Mouse (Mus musculus) midbrain, embryonic 12.5 days (tissue): ENCODE measurements around the gene Lrp4. TPM values are rescaled to one million over a fixed set of nuclear protein-coding genes. Genes with fewer than 3 reads are reported as not detected.

Experiments
- ATAC-seq: fragments of 200-750 bp; cut with Nextera tagmentation; 2 replicates; pipeline ENCODE4 v1.8.0; 2017; ENCODE audit warnings: low read depth, moderate TSS enrichment, moderate library complexity; ENCODE audit not compliant: low FRiP score
- H3K27ac ChIP-seq: fragments of 300-500 bp; sonication (generic); replicated peaks from 2 replicates; pipeline ENCODE4 v1.5.1; 2016; ENCODE audit warnings: mild to moderate bottlenecking
- H3K27me3 ChIP-seq: fragments of 300-500 bp; sonication (generic); 2 replicates; pipeline ENCODE4 v1.6.1; 2016; ENCODE audit warnings: mild to moderate bottlenecking
- H3K36me3 ChIP-seq: fragments of 300-500 bp; sonication (generic); 2 replicates; pipeline ENCODE4 v1.6.1; 2016
- H3K4me1 ChIP-seq: fragments of 300-500 bp; sonication (generic); 2 replicates; pipeline ENCODE4 v1.6.1; 2016
- H3K4me2 ChIP-seq: fragments of 300-500 bp; sonication (generic); replicated peaks from 2 replicates; pipeline ENCODE4 v1.6.1; 2016; ENCODE audit warnings: mild to moderate bottlenecking, moderate library complexity
- H3K4me3 ChIP-seq: fragments of 300-500 bp; sonication (generic); 2 replicates; pipeline ENCODE4 v1.5.1; 2016; ENCODE audit warnings: mild to moderate bottlenecking
- H3K9ac ChIP-seq: fragments of 300-500 bp; sonication (generic); replicated peaks from 2 replicates; pipeline ENCODE4 v1.6.1; 2016; ENCODE audit warnings: mild to moderate bottlenecking, moderate library complexity
- H3K9me3 ChIP-seq: fragments of 300-500 bp; sonication (generic); 2 replicates; pipeline ENCODE4 v1.6.1; 2016; ENCODE audit warnings: mild to moderate bottlenecking
- WGBS: fragments of 180-500 bp; shearing (Covaris S2); methylation state at CpG from one replicate; pipeline ENCODE4 v1.1.7; 2016; 5-methylcytosine and 5-hydroxymethylcytosine counted together
- polyA plus RNA-seq: library from polyadenylated mRNA; unstranded; fragments of >200 nt; fragmentation: Nextera tagmentation; extraction: Ambion mirVana; gene quantifications from 2 replicates; pipeline ENCODE4 v1.2.1, GENCODE M21; 2016

The Lrp4 gene
- polyA plus RNA-seq, 1 experiment from 2014 or later = 8.5 TPM

DNA sequence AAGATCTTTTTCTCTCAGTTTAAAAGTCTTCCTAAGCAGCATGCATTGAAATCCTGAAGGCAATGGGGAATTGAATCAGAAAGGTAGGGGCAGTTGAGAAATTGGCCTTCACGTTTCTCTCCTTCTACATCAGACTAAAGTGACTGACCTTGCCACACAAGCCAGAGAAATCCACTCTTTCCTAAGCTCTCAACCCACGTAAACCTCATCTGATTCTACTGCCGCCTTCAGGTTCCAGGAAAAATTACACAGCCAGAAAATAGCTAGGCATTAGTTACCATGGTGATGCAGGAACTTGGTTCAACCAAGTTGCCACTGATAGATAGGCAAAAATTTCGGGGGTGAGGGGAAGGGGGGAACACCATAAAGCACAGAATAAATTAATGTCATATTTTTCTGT, 1.5 kb upstream of the Lrp4 start:
- peaks cover 7% of the 10 kb centered on the region; the same call in 1 of the 2 replicates for H3K9me3 ChIP-seq
- H3K36me3 ChIP-seq = no peaks in the 10 kb centered on the region
- no peak overlapping the region for H3K27ac ChIP-seq
- no peak for ATAC-seq
- no peak overlapping the region for H3K9ac ChIP-seq
- peaks cover 33% of the 10 kb centered on the region for H3K4me1 ChIP-seq
- no peak overlapping the region for H3K4me3 ChIP-seq
- H3K27me3 ChIP-seq = 0 out of 2 replicates have a peak, but pooled peaks cover 14% of the 10 kb centered on the region
- H3K4me2 ChIP-seq = no peak overlapping the region
- WGBS = 5% methylated on average over 4 of the region's 4 CpGs

DNA sequence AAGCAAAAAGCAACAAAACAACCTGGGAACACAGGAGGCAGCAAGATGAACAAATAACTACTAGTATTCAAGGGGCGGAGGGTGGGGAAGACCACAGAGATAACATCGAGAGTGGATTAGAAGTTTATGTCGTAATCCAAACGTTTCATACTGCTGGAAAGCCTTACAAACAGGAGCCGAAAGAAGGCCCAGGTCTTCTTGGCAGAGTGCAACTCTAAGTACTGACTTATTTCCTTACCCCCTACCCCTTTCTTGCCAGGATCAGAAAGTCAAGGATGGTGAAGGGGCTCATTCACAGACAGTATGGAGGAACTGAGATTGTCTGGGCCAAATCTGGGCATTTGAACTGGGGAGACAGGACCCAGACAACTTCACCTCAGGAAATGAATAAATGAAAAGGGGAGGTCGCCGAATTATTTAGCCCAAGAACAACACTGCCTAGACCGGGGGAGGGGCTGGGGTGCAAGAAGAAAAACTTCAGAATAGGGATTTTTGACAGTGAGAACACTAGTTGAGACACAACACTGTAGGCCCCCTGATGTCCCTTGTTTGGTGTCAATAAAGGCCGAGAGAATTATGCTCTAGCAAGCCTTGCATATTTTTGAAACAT, 715 bp upstream of the Lrp4 start:
- WGBS = 43% methylated on average over 9 of the region's 9 CpGs
- Histone ChIP-seq H3K9ac (peak overlapping the region; percentile 85; the same call in 1 of the 2 replicates), H3K4me1 (peaks cover 40% of the 10 kb centered on the region), H3K9me3 (peaks cover 7% of the 10 kb centered on the region; the same call in 1 of the 2 replicates), H3K27me3 (0 out of 2 replicates have a peak, but pooled peaks cover 14% of the 10 kb centered on the region), H3K27ac (peak overlapping the region; percentile 90), H3K4me3 (peak overlapping the region; percentile 74), H3K36me3 (no peaks in the 10 kb centered on the region), H3K4me2 (peak overlapping the region; percentile 90)
- ATAC-seq = 0 out of 2 replicates have a peak, but pooled peaks have one; percentile 10

DNA sequence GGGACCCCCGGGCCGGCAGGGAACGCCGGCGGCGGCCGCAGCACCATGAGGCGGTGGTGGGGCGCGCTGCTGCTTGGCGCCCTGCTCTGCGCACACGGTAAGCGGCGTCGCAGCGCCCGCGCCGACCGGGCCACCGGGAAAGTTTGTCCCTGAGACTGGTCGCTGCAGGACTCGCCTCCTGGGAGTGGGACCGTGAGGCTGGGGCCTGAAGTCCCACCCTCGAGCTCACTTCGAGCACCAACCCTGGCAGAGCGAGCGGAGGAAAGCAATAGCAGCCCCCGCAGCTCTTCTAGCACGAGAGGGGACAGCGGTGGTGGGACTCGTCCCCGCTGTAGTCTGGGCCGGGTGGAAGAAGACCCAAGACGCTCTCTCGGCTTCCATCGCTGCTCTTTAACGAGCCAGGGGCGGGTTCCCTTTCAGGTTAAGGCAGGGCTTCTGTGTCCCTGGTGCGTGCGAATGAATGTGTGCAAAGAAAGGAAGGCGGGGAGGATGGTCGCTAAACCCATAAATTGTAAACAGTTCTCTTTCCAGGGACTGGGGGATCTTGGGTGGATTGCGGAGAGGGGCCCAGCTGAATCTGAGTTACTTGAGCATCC, 443 bp downstream of the Lrp4 start:
- WGBS = under 1% methylated on average over 40 of the region's 45 CpGs
- peak overlapping the region; percentile 90 for H3K27ac ChIP-seq
- peak; percentile 56 for ATAC-seq
- peak overlapping the region; percentile 90 for H3K4me2 ChIP-seq
- peaks cover 52% of the 10 kb centered on the region for H3K4me1 ChIP-seq
- 0 out of 2 replicates have a peak, but pooled peaks cover 14% of the 10 kb centered on the region for H3K27me3 ChIP-seq
- peaks cover 7% of the 10 kb centered on the region; the same call in 1 of the 2 replicates for H3K9me3 ChIP-seq
- peak overlapping the region; percentile 74 for H3K4me3 ChIP-seq
- H3K36me3 ChIP-seq = no peaks in the 10 kb centered on the region
- H3K9ac ChIP-seq = peak overlapping the region; percentile 85

DNA sequence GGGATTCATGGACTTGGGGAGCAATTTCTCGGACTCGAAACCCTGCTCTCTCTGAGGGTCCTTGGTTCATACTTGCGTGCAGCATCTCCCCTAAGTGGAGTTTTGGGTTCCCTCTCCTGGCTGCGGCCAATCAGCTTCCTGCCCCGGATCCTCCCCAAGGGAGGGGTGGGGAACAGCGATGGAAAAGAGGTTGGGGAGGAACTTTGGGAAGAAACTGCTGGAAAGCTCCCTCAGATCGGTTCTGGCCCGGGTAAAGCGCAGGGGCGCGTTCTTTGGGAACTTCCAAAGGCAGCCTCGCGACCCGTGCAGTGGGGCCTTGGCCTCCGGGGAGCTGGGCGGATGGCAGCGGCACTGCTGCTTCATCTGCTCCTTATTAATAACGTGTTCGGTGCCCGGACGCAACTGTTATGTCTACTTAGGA, 951 bp downstream of the Lrp4 start:
- peaks cover 57% of the 10 kb centered on the region for H3K4me1 ChIP-seq
- peak; percentile 44; the same call in 1 of the 2 replicates for ATAC-seq

DNA sequence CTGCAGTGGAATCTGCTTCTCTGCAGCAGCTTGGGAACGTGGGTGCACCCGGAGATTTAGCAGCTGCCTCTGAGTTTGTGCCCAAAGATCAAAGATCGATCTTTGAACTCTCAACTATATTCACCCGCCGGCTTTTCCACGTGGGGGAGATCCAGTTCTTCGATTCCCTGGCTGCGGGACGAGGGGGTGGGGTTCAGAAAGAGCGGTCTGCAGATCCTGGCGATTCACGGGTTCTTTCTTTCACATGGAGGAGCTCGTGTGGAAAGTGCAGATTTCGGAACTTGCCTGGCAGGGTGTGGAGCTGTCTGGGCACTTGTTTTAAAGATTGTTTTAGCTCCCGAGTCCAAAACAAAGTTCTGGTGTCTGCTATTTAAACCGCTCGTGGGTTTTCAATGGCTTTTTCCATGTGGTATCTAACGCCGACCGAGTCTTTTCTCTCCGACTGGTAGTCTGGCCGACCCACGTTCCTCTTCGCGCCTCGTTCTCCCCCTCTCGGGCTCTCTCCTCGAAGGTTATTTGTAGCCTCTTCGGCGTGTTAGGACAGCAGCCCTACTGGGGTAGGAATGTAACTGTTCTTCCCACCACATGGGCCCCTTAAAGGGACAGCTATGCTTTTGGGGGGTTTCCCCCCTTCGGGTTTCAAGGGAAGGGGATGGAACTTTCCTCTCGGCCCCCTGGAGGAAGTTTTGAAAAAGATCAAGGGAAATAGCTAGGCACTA, 1.5 kb downstream of the Lrp4 start:
- H3K4me1 ChIP-seq = peaks cover 58% of the 10 kb centered on the region
- peaks cover 7% of the 10 kb centered on the region; the same call in 1 of the 2 replicates for H3K9me3 ChIP-seq
- H3K27ac ChIP-seq = peak overlapping the region; percentile 90
- WGBS = under 1% methylated on average over 32 of the region's 32 CpGs
- H3K9ac ChIP-seq = peak overlapping the region; percentile 85
- H3K27me3 ChIP-seq = 0 out of 2 replicates have a peak, but pooled peaks cover 14% of the 10 kb centered on the region
- no peaks in the 10 kb centered on the region for H3K36me3 ChIP-seq
- peak overlapping the region; percentile 90 for H3K4me2 ChIP-seq
- ATAC-seq = peak; percentile 28; the same call in 1 of the 2 replicates
- H3K4me3 ChIP-seq = peak overlapping the region; percentile 74

More for the DNA sequence above, 951 bp downstream of the Lrp4 start:
- Histone ChIP-seq H3K27ac (peak overlapping the region; percentile 90), H3K9me3 (peaks cover 7% of the 10 kb centered on the region; the same call in 1 of the 2 replicates), H3K4me2 (peak overlapping the region; percentile 90), H3K4me3 (peak overlapping the region; percentile 74), H3K9ac (peak overlapping the region; percentile 85), H3K27me3 (0 out of 2 replicates have a peak, but pooled peaks cover 14% of the 10 kb centered on the region), H3K36me3 (no peaks in the 10 kb centered on the region)
- WGBS = under 1% methylated on average over 21 of the region's 21 CpGs

DNA sequence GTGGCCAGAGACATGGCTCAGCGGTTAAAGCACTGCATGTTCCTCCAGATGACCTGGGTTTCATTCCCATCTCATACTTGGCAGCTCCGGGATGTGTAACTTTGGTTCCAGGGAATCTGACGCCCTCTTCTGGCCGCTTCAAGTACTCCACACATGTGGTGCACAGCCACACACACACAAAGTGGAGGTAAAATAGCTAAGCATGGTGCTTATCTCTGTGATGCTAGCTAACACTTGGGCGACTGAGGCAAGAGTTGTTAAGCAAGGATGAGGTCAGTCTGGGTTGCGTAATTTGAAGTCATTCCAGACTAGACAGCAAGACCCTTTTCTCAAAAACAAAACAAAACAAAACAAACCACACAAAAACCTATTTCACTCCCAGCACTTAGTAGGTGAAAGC, 2.8 kb downstream of the Lrp4 start:
- Histone ChIP-seq H3K4me2 (no peak overlapping the region), H3K4me3 (no peak overlapping the region), H3K27me3 (0 out of 2 replicates have a peak, but pooled peaks cover 10% of the 10 kb centered on the region), H3K36me3 (no peaks in the 10 kb centered on the region), H3K9me3 (peaks cover 7% of the 10 kb centered on the region; the same call in 1 of the 2 replicates), H3K9ac (no peak overlapping the region), H3K4me1 (peaks cover 58% of the 10 kb centered on the region), H3K27ac (0 out of 2 replicates have a peak overlapping the region, but pooled peaks have one; percentile 90)
- WGBS = 94% methylated on average over 6 of the region's 6 CpGs
- no peak for ATAC-seq

DNA sequence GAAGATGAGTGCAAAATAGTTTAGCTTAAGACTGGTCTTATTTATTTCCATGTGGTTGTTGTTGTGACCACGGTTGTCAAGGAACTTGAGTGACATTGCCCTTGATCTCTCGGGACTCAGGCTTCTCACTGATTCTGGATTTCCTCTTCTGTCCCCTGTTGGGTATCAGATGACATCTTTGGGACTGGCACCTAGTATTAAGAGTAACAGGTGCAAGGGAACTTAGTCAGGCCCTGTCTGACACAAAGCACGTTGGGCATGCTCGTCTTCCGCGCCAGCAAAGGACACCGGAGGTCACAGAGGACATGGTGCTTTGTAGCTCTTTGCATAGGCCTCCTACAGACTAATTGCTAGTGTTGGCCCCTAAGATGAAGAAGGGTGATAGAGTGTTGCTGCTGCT, 3.5 kb downstream of the Lrp4 start:
- Histone ChIP-seq H3K4me1 (peaks cover 54% of the 10 kb centered on the region), H3K9me3 (peaks cover 7% of the 10 kb centered on the region; the same call in 1 of the 2 replicates), H3K27me3 (0 out of 2 replicates have a peak, but pooled peaks cover 10% of the 10 kb centered on the region), H3K36me3 (no peaks in the 10 kb centered on the region), H3K27ac (no peak overlapping the region), H3K4me3 (no peak overlapping the region), H3K9ac (no peak overlapping the region), H3K4me2 (no peak overlapping the region)
- no peak for ATAC-seq
- WGBS = 72% methylated on average over 7 of the region's 7 CpGs

DNA sequence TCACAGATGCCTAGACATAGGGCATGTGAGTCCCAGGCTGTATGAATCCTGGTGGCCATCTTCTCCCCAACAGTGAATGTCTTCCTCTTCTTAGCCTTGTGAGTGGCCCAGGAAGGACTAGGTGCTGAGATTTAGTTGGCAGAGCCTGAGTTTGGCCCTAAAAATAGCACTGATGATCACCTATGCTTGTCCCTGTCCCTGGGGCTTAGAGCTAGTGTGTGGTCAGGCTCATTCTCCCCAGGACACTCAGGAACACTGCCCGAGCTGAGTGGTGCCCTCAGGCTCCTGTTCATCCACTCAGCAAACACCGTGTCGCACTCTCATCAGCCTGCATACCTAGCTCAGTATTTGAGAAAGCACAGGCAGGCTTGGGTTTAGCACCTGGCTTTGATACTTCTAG, 4.0 kb downstream of the Lrp4 start:
- Histone ChIP-seq H3K4me1 (peaks cover 54% of the 10 kb centered on the region), H3K27ac (no peak overlapping the region), H3K4me3 (no peak overlapping the region)

DNA sequence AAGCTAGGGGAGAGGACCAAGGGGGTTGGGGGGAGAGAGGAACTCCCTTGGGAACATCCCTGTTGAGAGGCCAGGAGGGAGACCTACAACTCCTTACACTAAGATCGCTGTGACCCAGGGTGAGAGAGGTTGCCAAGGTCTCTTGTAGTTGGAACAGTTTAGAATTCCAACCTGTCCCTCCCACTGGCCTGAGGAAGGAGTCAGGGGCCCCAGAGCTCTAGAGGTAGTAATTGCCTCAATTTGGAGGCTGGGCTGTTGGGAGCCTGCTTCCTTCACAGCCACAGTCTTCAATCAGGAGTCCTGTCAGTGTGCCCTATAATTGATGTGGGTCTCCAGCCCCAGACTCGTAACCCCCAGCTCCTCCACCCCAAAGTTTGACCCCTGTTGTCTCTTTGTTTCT, 4.9 kb downstream of the Lrp4 start:
- H3K27ac ChIP-seq = 0 out of 2 replicates have a peak overlapping the region, but pooled peaks have one; percentile 39
- peaks cover 54% of the 10 kb centered on the region for H3K4me1 ChIP-seq
- 0 out of 2 replicates have a peak, but pooled peaks cover 10% of the 10 kb centered on the region for H3K27me3 ChIP-seq
- no peak overlapping the region; the same call in 1 of the 2 replicates for H3K9ac ChIP-seq
- peaks cover 7% of the 10 kb centered on the region; the same call in 1 of the 2 replicates for H3K9me3 ChIP-seq
- H3K36me3 ChIP-seq = no peaks in the 10 kb centered on the region
- no peak for ATAC-seq
- no peak overlapping the region for H3K4me3 ChIP-seq
- H3K4me2 ChIP-seq = peak overlapping the region; percentile 38
- WGBS = 9% methylated on average over 2 of the region's 2 CpGs

More for the DNA sequence above, 4.0 kb downstream of the Lrp4 start:
- Histone ChIP-seq H3K4me2 (peak overlapping the region; percentile 22; the same call in 1 of the 2 replicates), H3K36me3 (no peaks in the 10 kb centered on the region), H3K9me3 (peaks cover 7% of the 10 kb centered on the region; the same call in 1 of the 2 replicates), H3K9ac (no peak overlapping the region), H3K27me3 (0 out of 2 replicates have a peak, but pooled peaks cover 10% of the 10 kb centered on the region)
- no peak for ATAC-seq
- WGBS = 57% methylated on average over 3 of the region's 3 CpGs

DNA sequence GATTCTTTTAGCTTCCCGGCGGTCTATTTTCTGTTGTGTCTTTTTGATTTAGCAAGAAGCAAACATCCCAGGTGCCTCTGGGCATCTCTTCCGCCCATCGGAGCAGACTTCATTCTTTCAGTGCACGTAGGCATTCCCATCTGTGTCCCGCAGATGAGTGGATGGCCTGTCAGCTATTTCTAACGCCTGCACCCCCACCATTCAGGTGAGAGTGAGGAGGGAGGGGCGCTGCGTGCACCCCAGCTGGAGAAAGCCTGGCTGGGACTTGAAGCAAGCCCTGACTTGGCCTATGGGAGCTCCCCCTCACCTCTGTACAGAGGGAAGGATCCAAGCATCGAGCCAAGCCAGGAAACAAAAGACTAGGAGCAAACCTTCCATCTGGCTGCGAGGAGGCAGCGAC, 5.4 kb downstream of the Lrp4 start:
- H3K27ac ChIP-seq = 0 out of 2 replicates have a peak overlapping the region, but pooled peaks have one; percentile 39
- peaks cover 7% of the 10 kb centered on the region; the same call in 1 of the 2 replicates for H3K9me3 ChIP-seq
- H3K4me1 ChIP-seq = peaks cover 54% of the 10 kb centered on the region
- 16% methylated on average over 12 of the region's 12 CpGs for WGBS
- no peak for ATAC-seq
- H3K27me3 ChIP-seq = 0 out of 2 replicates have a peak, but pooled peaks cover 9% of the 10 kb centered on the region
- H3K4me2 ChIP-seq = peak overlapping the region; percentile 38
- H3K4me3 ChIP-seq = peak overlapping the region; percentile 13; the same call in 1 of the 2 replicates
- peak overlapping the region; percentile 43 for H3K9ac ChIP-seq
- no peaks in the 10 kb centered on the region for H3K36me3 ChIP-seq

DNA sequence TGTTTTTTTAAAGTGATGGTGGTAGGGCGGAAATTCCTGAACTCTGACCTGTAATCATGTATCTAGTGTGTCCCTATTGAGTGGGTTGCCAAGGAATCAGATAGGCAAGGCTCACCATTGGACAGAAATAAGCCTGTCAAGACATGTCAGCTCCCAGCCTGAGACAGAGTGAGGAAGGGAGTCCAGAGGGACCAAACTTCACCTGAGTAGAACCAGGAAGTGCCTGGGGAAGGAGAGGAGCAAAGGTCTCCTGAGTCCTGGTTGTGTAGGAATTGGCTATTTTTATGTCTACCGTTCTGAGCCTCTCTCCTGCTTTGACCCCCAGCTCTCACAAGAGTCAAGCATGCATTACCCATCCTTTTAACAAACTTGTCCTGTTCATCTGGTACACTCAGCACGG, 8.6 kb downstream of the Lrp4 start:
- Histone ChIP-seq H3K4me2 (no peak overlapping the region), H3K27ac (no peak overlapping the region), H3K36me3 (0 out of 2 replicates have a peak, but pooled peaks cover 4% of the 10 kb centered on the region), H3K27me3 (no peaks in the 10 kb centered on the region), H3K4me3 (no peak overlapping the region), H3K9ac (no peak overlapping the region), H3K9me3 (no peaks in the 10 kb centered on the region), H3K4me1 (peaks cover 51% of the 10 kb centered on the region)
- WGBS = 95% methylated on average over 3 of the region's 3 CpGs
- no peak for ATAC-seq
